Mouse (Mus musculus) intestine, embryonic 15.5 days (tissue): ENCODE measurements around the gene Ncmap. TPM values are rescaled to one million over a fixed set of nuclear protein-coding genes. Genes with fewer than 3 reads are reported as not detected.

Experiments
- ATAC-seq: fragments of 200-750 bp; cut with Nextera tagmentation; 2 replicates; pipeline ENCODE4 v1.8.0; 2017; ENCODE audit warnings: moderate TSS enrichment, moderate library complexity
- H3K27ac ChIP-seq: fragments of 300-500 bp; sonication (generic); 2 replicates; pipeline ENCODE4 v1.5.1; 2015; ENCODE audit warnings: mild to moderate bottlenecking, inconsistent platforms
- H3K27me3 ChIP-seq: fragments of 300-500 bp; sonication (generic); replicated peaks from 2 replicates; pipeline ENCODE4 v1.6.1; 2015; ENCODE audit warnings: inconsistent platforms
- H3K36me3 ChIP-seq: fragments of 300-500 bp; sonication (generic); 2 replicates; pipeline ENCODE4 v1.6.1; 2015; ENCODE audit warnings: inconsistent platforms
- H3K4me1 ChIP-seq: fragments of 300-500 bp; sonication (generic); replicated peaks from 2 replicates; pipeline ENCODE4 v1.6.1; 2015; ENCODE audit warnings: inconsistent platforms
- H3K4me2 ChIP-seq: fragments of 300-500 bp; sonication (generic); replicated peaks from 2 replicates; pipeline ENCODE4 v1.6.1; 2015; ENCODE audit warnings: mild to moderate bottlenecking, inconsistent platforms
- H3K4me3 ChIP-seq: fragments of 300-500 bp; sonication (generic); replicated peaks from 2 replicates; pipeline ENCODE4 v1.5.1; 2015; ENCODE audit warnings: inconsistent platforms
- H3K9ac ChIP-seq: fragments of 300-500 bp; sonication (generic); 2 replicates; pipeline ENCODE4 v1.6.1; 2015; ENCODE audit warnings: inconsistent platforms
- H3K9me3 ChIP-seq: fragments of 300-500 bp; sonication (generic); 2 replicates; pipeline ENCODE4 v1.6.1; 2016; ENCODE audit warnings: inconsistent platforms
- WGBS: fragments of 180-500 bp; shearing (Covaris S2); methylation state at CpG from one replicate; pipeline ENCODE4 v1.1.7; 2015; 5-methylcytosine and 5-hydroxymethylcytosine counted together
- polyA plus RNA-seq: library from polyadenylated mRNA; unstranded; fragments of >200 nt; fragmentation: Nextera tagmentation; extraction: Ambion mirVana; gene quantifications from 2 replicates; pipeline ENCODE4 v1.2.1, GENCODE M21; 2015

Ncmap gene
- polyA plus RNA-seq, 1 experiment from 2014 or later: 7.4 TPM

GRCm38 (mm10) chr4:135395375-135395774 lies 2.7 kb downstream of the Ncmap start:
- H3K4me2 ChIP-seq: 0 out of 2 replicates have a peak overlapping the region, but pooled peaks have one; percentile 9
- H3K9ac ChIP-seq: no peak overlapping the region
- peaks cover 14% of the 10 kb centered on the region for H3K4me1 ChIP-seq
- no peaks in the 10 kb centered on the region for H3K36me3 ChIP-seq
- H3K27ac ChIP-seq: no peak overlapping the region
- 74% methylated on average over 4 of the region's 4 CpGs for WGBS
- H3K27me3 ChIP-seq: peaks cover 13% of the 10 kb centered on the region; the same call in 1 of the 2 replicates
- no peaks in the 10 kb centered on the region for H3K9me3 ChIP-seq
- no peak overlapping the region for H3K4me3 ChIP-seq
- ATAC-seq: peak; percentile 61

- Histone ChIP-seq H3K9ac (no peak overlapping the region), H3K36me3 (no peaks in the 10 kb centered on the region), H3K9me3 (no peaks in the 10 kb centered on the region), H3K4me3 (no peak overlapping the region), H3K4me1 (peaks cover 14% of the 10 kb centered on the region), H3K27ac (no peak overlapping the region), H3K4me2 (no peak overlapping the region), H3K27me3 (peaks cover 13% of the 10 kb centered on the region; the same call in 1 of the 2 replicates)
- no peak for ATAC-seq
- WGBS: 78% methylated on average over 7 of the region's 7 CpGs
Measured at GRCm38 (mm10) chr4:135394666-135395065, 3.4 kb downstream of the Ncmap start.

GRCm38 (mm10) chr4:135393381-135393780 lies 4.6 kb downstream of the Ncmap start:
- no peak overlapping the region for H3K9ac ChIP-seq
- no peak overlapping the region for H3K27ac ChIP-seq
- ATAC-seq: no peak
- H3K36me3 ChIP-seq: no peaks in the 10 kb centered on the region
- no peak overlapping the region for H3K4me2 ChIP-seq
- 68% methylated on average over 6 of the region's 6 CpGs for WGBS
- H3K4me1 ChIP-seq: peaks cover 10% of the 10 kb centered on the region
- no peaks in the 10 kb centered on the region for H3K9me3 ChIP-seq
- H3K4me3 ChIP-seq: no peak overlapping the region
- H3K27me3 ChIP-seq: peaks cover 10% of the 10 kb centered on the region; the same call in 1 of the 2 replicates

- peaks cover 5% of the 10 kb centered on the region for H3K4me1 ChIP-seq
- H3K4me2 ChIP-seq: no peak overlapping the region
- H3K36me3 ChIP-seq: no peaks in the 10 kb centered on the region
- 82% methylated on average over 3 of the region's 3 CpGs for WGBS
- H3K9ac ChIP-seq: no peak overlapping the region
- no peaks in the 10 kb centered on the region for H3K9me3 ChIP-seq
- H3K27ac ChIP-seq: no peak overlapping the region
- no peak for ATAC-seq
- no peak overlapping the region for H3K4me3 ChIP-seq
- peaks cover 5% of the 10 kb centered on the region; the same call in 1 of the 2 replicates for H3K27me3 ChIP-seq
Measured at GRCm38 (mm10) chr4:135392801-135393200, 5.2 kb downstream of the Ncmap start.

- ATAC-seq: no peak
- no peak overlapping the region for H3K27ac ChIP-seq
- no peaks in the 10 kb centered on the region for H3K27me3 ChIP-seq
- H3K4me1 ChIP-seq: no peaks in the 10 kb centered on the region
- 47% methylated on average over 6 of the region's 6 CpGs for WGBS
- H3K9ac ChIP-seq: no peak overlapping the region
- H3K4me2 ChIP-seq: no peak overlapping the region
- no peak overlapping the region for H3K4me3 ChIP-seq
- H3K36me3 ChIP-seq: no peaks in the 10 kb centered on the region
- H3K9me3 ChIP-seq: no peaks in the 10 kb centered on the region
Measured at GRCm38 (mm10) chr4:135391014-135391413, 7.0 kb downstream of the Ncmap start.

- Histone ChIP-seq H3K36me3 (no peaks in the 10 kb centered on the region), H3K4me2 (no peak overlapping the region), H3K27me3 (no peaks in the 10 kb centered on the region), H3K4me1 (peaks cover 2% of the 10 kb centered on the region; the same call in 1 of the 2 replicates), H3K27ac (no peak overlapping the region), H3K4me3 (no peak overlapping the region), H3K9ac (no peak overlapping the region), H3K9me3 (no peaks in the 10 kb centered on the region)
- WGBS: 53% methylated on average over 10 of the region's 10 CpGs
- no peak for ATAC-seq
Measured at GRCm38 (mm10) chr4:135385614-135386013, 12.4 kb downstream of the Ncmap start.

- H3K4me3 ChIP-seq: no peak overlapping the region
- H3K27ac ChIP-seq: no peak overlapping the region
- no peak overlapping the region for H3K9ac ChIP-seq
- no peaks in the 10 kb centered on the region for H3K9me3 ChIP-seq
- H3K27me3 ChIP-seq: no peaks in the 10 kb centered on the region
- no peaks in the 10 kb centered on the region for H3K36me3 ChIP-seq
- ATAC-seq: 0 out of 2 replicates have a peak, but pooled peaks have one; percentile 45
- peaks cover 2% of the 10 kb centered on the region; the same call in 1 of the 2 replicates for H3K4me1 ChIP-seq
- no peak overlapping the region for H3K4me2 ChIP-seq
- 2% methylated on average over 14 of the region's 14 CpGs for WGBS
Measured at GRCm38 (mm10) chr4:135382316-135382715, 15.7 kb downstream of the Ncmap start.

GRCm38 (mm10) chr4:135381355-135381754 lies 16.7 kb downstream of the Ncmap start:
- Histone ChIP-seq H3K27me3 (no peaks in the 10 kb centered on the region), H3K27ac (no peak overlapping the region), H3K4me1 (peaks cover 2% of the 10 kb centered on the region; the same call in 1 of the 2 replicates), H3K4me2 (no peak overlapping the region), H3K9me3 (no peaks in the 10 kb centered on the region), H3K4me3 (no peak overlapping the region), H3K36me3 (no peaks in the 10 kb centered on the region), H3K9ac (no peak overlapping the region)
- ATAC-seq: no peak
- WGBS: 46% methylated on average over 8 of the region's 8 CpGs

- Histone ChIP-seq H3K4me2 (no peak overlapping the region), H3K4me1 (no peaks in the 10 kb centered on the region), H3K9me3 (no peaks in the 10 kb centered on the region), H3K27me3 (no peaks in the 10 kb centered on the region), H3K27ac (no peak overlapping the region), H3K36me3 (no peaks in the 10 kb centered on the region), H3K4me3 (no peak overlapping the region), H3K9ac (no peak overlapping the region)
- 78% methylated on average over 11 of the region's 11 CpGs for WGBS
- ATAC-seq: no peak
Measured at GRCm38 (mm10) chr4:135377241-135377640, 20.8 kb downstream of the Ncmap start.

- no peaks in the 10 kb centered on the region for H3K9me3 ChIP-seq
- no peak overlapping the region for H3K27ac ChIP-seq
- H3K4me2 ChIP-seq: no peak overlapping the region
- no peaks in the 10 kb centered on the region for H3K27me3 ChIP-seq
- ATAC-seq: no peak
- no peak overlapping the region for H3K9ac ChIP-seq
- WGBS: 70% methylated on average over 3 of the region's 3 CpGs
- H3K36me3 ChIP-seq: no peaks in the 10 kb centered on the region
- no peaks in the 10 kb centered on the region for H3K4me1 ChIP-seq
- no peak overlapping the region for H3K4me3 ChIP-seq
Measured at GRCm38 (mm10) chr4:135375444-135375843, 22.6 kb downstream of the Ncmap start.

GRCm38 (mm10) chr4:135373299-135373698 lies 24.7 kb downstream of the Ncmap start:
- no peaks in the 10 kb centered on the region for H3K27me3 ChIP-seq

GRCm38 (mm10) chr4:135370372-135370771 lies 27.7 kb downstream of the Ncmap start:
- no peak overlapping the region for H3K9ac ChIP-seq
- H3K9me3 ChIP-seq: no peaks in the 10 kb centered on the region
- H3K4me1 ChIP-seq: no peaks in the 10 kb centered on the region
- H3K4me3 ChIP-seq: no peak overlapping the region
- 83% methylated on average over 11 of the region's 11 CpGs for WGBS
- no peak for ATAC-seq
- H3K27me3 ChIP-seq: no peaks in the 10 kb centered on the region
- H3K27ac ChIP-seq: no peak overlapping the region
- H3K36me3 ChIP-seq: no peaks in the 10 kb centered on the region
- H3K4me2 ChIP-seq: no peak overlapping the region

More at GRCm38 (mm10) chr4:135373299-135373698, 24.7 kb downstream of the Ncmap start:
- H3K9me3 ChIP-seq: no peaks in the 10 kb centered on the region
- ATAC-seq: no peak
- H3K4me2 ChIP-seq: no peak overlapping the region
- 77% methylated on average over 5 of the region's 5 CpGs for WGBS
- H3K36me3 ChIP-seq: no peaks in the 10 kb centered on the region
- no peak overlapping the region for H3K27ac ChIP-seq
- H3K9ac ChIP-seq: no peak overlapping the region
- no peaks in the 10 kb centered on the region for H3K4me1 ChIP-seq
- H3K4me3 ChIP-seq: no peak overlapping the region

GRCm38 (mm10) chr4:135362828-135363227 lies 35.2 kb downstream of the Ncmap start:
- Histone ChIP-seq H3K9ac (no peak overlapping the region), H3K9me3 (no peaks in the 10 kb centered on the region), H3K4me2 (no peak overlapping the region), H3K4me1 (no peaks in the 10 kb centered on the region), H3K36me3 (no peaks in the 10 kb centered on the region), H3K4me3 (no peak overlapping the region), H3K27me3 (no peaks in the 10 kb centered on the region), H3K27ac (no peak overlapping the region)
- WGBS: 43% methylated on average over 6 of the region's 6 CpGs
- ATAC-seq: no peak
